Mouse (Mus musculus) CH12.LX (cell line): ENCODE measurements around the gene Mettl7a2.

Experiments used
- BHLHE40 ChIP-seq: IDR thresholded peaks from 2 replicates; pipeline ENCODE4 v1.6.1; 2011; ENCODE audit warnings: mild to moderate bottlenecking, low read depth, low read length, improper control_type of control experiment
- CTCF ChIP-seq, 2 experiments: IDR thresholded peaks in 1 of 2; conservative IDR thresholded peaks in 1 of 2; 2 replicates each; pipeline ENCODE4 v1.5.1; 2011 to 2012; ENCODE audit warnings: low read depth in 2 of 2, low read length in 2 of 2, improper control_type of control experiment in 1 of 2, inconsistent platforms in 1 of 2, mild to moderate bottlenecking in 1 of 2, moderate library complexity in 1 of 2
- E2F4 ChIP-seq: IDR thresholded peaks from 2 replicates; pipeline ENCODE4 v1.6.1; 2011; ENCODE audit warnings: low read depth, low read length, improper control_type of control experiment; ENCODE audit not compliant: insufficient replicate concordance
- ELF1 ChIP-seq: IDR thresholded peaks from 2 replicates; pipeline ENCODE4 v1.6.1; 2014; ENCODE audit warnings: low read depth, mild to moderate bottlenecking, inconsistent platforms, low read length, improper control_type of control experiment
- PAX5 ChIP-seq: IDR thresholded peaks from 2 replicates; pipeline ENCODE4 v1.6.1; 2012; ENCODE audit warnings: low read length, inconsistent platforms, mixed read lengths
- POLR2A ChIP-seq: IDR thresholded peaks from 2 replicates; pipeline ENCODE4 v1.6.1; 2011; ENCODE audit warnings: low read depth, mild to moderate bottlenecking, improper control_type of control experiment, low read length
- SMC3 ChIP-seq: IDR thresholded peaks from 2 replicates; pipeline ENCODE4 v1.6.1; 2011; ENCODE audit warnings: low read depth, low read length, improper control_type of control experiment
- USF1 ChIP-seq: IDR thresholded peaks from 2 replicates; pipeline ENCODE4 v1.6.1; 2014; ENCODE audit warnings: low read depth, mild to moderate bottlenecking, inconsistent platforms, low read length, improper control_type of control experiment
- ZC3H11A ChIP-seq: IDR thresholded peaks from 2 replicates; pipeline ENCODE4 v1.6.1; 2012; ENCODE audit warnings: low read depth, mild to moderate bottlenecking, inconsistent platforms, low read length, improper control_type of control experiment
- ZKSCAN1 ChIP-seq: IDR thresholded peaks from 2 replicates; pipeline ENCODE4 v1.6.1; 2012; ENCODE audit warnings: low read depth, inconsistent platforms, low read length, improper control_type of control experiment, borderline replicate concordance
- ZMIZ1 ChIP-seq: IDR thresholded peaks from 2 replicates; pipeline ENCODE4 v1.6.1; 2012; ENCODE audit warnings: low read depth, mild to moderate bottlenecking, inconsistent platforms, low read length, improper control_type of control experiment

DNA sequence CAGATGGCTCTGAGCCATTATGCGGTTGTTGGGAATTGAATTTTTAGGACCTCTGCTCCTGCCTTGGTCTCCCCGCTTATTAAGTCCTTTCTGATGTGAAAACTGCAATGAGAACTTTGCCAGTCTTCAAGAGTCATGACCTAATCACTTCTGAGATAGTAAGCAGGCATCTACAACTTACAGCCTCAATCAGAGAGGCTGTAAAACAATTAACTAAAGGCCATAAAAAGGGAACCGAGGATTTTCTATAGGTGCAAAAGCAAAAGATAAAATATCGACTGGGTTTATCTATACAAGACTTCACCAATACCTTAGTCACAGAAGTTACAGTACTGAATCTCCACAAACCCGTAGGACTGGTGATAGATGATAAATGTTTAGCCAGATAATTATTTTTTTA, 2.9 kb downstream of the Mettl7a2 start:
- TF ChIP-seq POLR2A (no peak), ZMIZ1 (no peak), PAX5 (no peak), SMC3 (no peak), CTCF (conservative IDR thresholded peaks at IDR 0.05 in 1 of 2, IDR thresholded peaks at IDR 0.05 in 1 of 2; ENCODE audit: low read depth in 2 of 2, low read length in 2 of 2) (no peak), E2F4 (no peak), BHLHE40 (no peak), ZC3H11A (no peak), ZKSCAN1 (no peak), USF1 (no peak), ELF1 (no peak)
